Mouse (Mus musculus) heart, postnatal 10 days (tissue): Measurements from ENCODE around the gene Nufip2. TPM values are rescaled to one million over a fixed set of nuclear protein-coding genes. Genes with fewer than 3 reads are reported as not detected.

Source experiments
- DNase-seq, 2 experiments: peaks; one replicate each; pipeline ENCODE4 v3.0.0; 2021
- intact Hi-C: fragments of 180-260 bp; cut with DNase I; formaldehyde crosslinking; loops from one replicate; pipeline ENCODE4 v1.15.1; 2025
- total RNA-seq, 2 experiments: library from RNA; stranded (reverse); gene quantifications; 2 replicates each; pipeline ENCODE4 v1.2.3; 2021

The Nufip2 gene
- total RNA-seq, 2 experiments from 2014 or later, result 60.1 to 63.1 TPM

DNA sequence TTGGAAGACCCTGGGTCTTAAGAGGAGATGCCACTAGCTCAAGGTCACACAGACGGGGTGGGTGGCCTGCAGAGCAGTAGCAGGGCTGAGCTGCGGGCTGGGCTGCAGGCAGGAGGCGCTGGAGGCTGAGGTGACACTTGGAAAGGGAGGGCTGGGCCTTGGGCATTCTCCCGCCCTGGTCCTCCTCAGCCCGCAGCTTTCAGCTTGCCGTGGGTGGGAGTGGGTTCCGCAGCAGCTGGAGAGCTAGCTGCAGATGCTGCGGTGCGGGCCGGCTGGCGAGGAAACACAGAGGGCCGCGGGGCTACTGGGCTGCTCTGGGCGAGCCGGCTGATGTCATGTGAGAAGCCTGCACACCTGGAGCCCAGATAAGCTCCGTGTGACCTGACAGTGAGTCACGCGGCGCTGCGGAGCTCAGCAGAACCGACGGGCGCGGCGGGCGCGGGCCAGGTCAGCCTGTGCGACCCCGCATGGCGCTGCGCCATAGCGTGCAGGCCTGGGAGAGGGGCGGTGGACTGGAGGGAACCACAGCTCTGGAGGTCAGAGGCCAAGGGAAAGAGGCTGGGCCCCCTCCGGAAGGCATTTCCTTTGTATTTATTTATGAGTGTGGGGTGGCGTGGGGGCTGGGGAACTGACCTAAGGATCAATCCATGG lies 80.5 kb downstream of the Nufip2 start:
- intact Hi-C loops, result loop anchor here (2.0 kb wide), 1 partner anchor 18 kb away; no protein-coding TSS in a partner anchor
- peak; percentile 69 to 76 for DNase-seq

DNA sequence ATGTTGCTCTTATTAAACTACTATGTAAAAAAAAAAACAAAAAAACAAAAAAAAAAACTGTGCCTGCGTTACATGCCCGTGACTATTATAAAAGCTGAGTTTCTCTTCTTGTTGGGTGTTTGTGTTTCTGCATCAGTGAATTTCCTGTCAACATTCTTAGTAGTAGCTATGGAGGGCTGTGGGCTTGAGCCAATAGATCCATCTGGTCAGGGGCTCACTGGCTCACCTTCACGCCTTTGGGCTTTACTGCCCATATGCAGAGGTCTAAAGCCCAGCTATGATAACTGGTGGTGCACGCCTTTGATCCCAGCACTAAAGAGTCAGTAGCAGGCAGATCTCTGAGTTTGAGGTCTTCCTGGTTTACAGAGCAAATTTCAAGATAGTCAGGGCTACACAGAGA lies 83.5 kb downstream of the Nufip2 start:
- intact Hi-C loops, result no loop called here
- DNase-seq, result no peak

DNA sequence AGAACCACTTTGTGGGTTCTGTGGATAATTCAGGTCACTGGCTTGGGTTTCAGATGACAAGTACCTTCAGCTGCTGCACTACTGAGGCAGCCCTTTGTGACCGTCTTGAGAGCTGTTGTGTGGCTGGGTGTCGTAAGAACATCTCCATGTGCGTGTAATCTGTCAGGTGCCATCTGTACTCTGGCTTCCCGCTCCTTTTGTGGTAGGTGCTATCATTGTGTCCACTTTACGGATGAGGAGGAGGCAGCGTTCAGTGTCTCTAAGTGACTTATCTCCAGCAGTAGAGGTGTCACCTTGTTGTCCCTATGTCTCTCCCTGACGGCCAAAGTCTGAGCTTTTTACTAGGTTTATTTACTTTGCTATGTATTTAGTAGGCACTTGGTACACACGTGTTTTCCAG lies 84.4 kb downstream of the Nufip2 start:
- no peak for DNase-seq
- intact Hi-C loops, result no loop called here

DNA sequence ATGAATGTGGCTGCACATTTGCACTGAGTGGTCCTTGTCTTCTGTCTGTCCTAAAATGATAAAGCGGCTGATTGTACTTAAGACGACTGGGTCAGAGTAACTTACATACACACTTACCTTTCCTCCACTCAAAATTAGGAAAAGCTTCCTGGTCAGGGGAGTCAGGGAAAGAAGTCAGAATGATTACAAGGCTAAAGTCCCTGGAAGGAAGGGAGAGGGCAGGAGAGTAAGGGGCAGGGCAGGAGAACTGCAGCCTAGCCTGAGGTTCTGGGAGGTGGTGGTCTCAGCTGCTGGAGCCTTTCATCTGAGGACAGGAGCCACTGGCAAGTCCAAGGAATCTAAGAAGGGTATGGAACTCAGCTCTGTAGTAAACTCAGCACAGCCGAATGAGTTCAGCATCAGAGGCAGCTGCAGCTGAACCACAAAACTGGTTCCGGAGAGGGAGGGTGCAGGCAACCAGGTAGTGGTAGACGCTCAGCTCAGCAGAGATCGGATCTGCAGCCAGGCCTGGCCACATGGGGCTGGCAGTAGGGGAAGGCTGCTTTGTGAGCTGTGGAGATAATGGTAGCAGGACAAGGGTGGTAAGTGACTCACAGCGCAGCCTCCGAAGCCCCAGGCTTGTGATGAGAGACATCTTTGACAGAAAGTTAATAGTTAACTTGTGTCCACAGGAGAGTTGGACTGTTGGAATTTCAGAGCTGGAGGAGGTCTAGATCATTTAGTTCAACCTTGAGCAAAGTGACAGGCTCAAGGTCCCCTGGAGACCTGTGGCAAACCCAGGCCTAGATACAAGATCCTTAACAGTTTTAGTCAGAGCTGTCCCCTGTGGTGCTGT lies 86.1 kb downstream of the Nufip2 start:
- intact Hi-C loops, result no loop called here
- no peak for DNase-seq

DNA sequence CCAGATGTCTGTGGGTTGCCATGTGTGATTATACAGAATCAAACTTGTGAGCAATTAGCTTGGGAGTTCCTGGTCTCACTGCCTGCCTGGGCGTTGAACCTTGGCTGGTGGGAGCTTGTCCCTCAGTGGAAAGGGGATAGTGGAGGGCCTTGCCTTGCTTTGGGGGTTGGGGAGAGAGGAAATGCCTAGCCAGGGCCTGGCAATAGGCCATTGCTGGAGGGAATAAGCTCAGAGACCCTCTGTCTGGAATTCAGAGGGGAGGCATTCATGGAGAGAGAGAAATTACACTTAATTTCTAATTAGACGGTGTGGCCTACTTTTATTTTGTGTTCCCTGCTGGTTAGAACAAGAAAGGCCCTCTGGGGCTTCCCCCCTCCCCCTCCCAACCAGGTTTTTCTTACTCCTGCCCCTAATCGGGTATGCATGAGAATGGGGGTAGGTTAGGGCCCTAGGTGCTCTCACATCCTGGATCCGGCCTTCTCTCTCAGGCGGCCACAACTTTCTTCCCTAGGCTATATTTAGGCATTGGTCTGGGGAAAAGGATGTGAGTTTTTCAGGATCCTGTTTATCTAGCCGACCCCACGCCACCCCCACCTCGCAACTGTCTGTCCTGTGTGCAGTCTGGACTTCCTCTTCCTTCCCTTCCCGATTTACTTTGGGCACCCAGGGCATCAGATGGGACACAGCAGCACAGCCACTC lies 89.9 kb downstream of the Nufip2 start:
- DNase-seq, result peak in 1 of 2 experiments; percentile 27
- intact Hi-C loops, result no loop called here

DNA sequence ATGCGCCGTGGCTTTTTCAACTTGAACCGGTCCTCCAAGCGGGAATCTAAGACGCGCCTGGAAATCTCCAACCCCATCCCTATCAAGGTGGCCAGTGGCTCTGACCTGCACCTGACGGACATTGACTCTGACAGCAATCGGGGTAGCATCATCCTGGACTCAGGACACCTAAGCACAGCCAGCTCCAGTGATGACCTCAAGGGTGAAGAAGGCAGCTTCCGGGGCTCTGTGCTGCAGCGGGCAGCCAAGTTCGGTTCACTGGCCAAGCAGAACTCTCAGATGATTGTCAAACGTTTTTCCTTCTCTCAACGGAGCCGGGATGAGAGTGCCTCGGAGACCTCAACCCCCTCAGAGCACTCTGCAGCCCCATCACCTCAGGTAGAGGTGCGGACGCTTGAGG lies 91.5 kb downstream of the Nufip2 start:
- DNase-seq, result no peak
- intact Hi-C loops, result no loop called here

DNA sequence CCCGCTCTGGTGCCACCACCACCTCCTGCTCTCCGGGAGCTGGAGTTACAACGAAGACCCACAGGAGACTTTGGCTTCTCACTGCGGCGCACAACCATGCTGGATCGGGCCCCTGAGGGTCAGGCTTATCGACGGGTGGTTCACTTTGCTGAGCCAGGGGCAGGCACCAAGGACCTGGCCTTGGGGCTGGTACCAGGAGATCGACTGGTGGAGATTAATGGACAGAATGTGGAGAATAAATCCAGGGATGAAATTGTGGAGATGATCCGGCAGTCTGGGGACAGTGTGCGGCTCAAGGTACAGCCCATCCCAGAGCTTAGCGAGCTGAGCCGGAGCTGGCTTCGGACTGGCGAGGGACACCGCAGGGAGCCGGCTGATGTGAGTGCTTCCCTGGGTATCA lies 92.0 kb downstream of the Nufip2 start:
- intact Hi-C loops, result no loop called here
- no peak for DNase-seq

DNA sequence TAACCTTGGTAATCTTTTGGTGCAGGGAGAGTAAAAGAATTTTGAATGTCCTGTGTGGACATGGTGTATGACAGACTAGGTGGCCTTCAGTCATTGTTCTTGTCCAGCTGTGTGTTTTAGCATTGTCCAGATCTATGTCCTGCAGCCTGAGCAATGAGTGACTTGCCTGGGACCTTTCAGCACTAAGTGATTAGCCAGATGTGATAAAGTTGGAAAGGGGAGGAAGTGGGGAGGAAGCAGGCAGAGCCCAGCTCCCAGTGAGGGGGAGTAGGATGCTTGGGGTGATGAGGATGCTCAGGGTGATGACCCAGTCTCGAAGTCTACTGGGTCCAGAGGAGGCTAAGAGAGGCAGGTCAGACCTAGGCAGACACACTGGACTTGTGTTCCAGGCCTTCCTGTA lies 93.3 kb downstream of the Nufip2 start:
- DNase-seq, result peak in 1 of 2 experiments; percentile 51

DNA sequence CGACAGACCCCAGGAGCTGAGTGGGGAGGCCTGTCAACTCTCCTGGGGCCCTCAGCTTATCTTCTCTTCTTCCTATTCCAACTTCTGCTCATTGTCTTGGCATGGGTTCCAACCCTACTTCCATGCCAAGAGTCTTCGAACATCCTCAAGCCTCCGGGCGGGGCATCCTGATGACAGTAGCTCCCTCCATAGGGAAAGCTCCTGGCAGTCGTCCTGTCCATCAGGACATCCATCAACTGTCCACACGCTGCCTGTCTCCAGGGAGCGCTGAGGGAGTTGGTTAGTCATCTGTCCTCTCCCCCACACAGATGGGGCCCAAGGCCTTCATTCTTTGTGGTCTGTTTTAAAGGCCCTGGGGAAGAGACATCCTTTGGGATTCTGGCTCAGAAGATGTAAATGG lies 95.1 kb downstream of the Nufip2 start:
- intact Hi-C loops, result no loop called here
- peak in 1 of 2 experiments; percentile 46 for DNase-seq

More for the DNA sequence above, 93.3 kb downstream of the Nufip2 start:
- intact Hi-C loops, result no loop called here

DNA sequence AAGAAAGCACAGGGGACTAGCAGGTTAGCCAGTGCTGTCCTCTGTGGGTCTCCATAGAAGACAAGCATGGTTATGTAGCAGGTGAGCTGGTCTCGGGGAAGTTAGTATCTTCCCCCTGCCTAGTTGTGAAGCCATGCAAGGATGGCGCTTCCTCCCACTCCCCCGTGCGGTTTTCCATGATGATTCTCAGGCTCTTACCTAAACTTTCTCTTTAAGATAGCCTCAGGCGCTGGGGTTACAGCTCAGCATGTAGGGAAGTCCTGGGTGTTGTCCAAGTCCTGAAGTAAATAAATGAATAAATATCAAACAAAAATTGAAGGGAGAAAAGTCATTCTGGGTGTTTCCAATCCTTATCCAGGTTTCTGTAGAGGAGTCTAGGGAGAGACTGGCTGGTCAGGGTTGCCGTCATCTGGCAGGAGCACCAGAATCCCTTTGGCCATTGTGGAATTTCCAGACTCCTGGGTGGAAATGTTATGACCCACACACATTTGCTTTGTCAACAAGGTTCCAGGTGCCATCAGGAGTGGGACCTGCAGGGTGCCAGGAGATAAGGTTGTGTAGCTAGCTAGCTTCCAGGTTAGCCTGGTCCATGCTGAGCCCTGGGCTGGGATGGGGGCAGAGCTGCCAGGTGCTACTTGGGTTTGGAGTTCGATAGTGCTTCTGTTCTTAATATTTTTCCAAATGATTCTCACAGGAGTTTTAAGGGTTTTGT lies 96.3 kb downstream of the Nufip2 start:
- intact Hi-C loops, result no loop called here
- DNase-seq, result no peak

DNA sequence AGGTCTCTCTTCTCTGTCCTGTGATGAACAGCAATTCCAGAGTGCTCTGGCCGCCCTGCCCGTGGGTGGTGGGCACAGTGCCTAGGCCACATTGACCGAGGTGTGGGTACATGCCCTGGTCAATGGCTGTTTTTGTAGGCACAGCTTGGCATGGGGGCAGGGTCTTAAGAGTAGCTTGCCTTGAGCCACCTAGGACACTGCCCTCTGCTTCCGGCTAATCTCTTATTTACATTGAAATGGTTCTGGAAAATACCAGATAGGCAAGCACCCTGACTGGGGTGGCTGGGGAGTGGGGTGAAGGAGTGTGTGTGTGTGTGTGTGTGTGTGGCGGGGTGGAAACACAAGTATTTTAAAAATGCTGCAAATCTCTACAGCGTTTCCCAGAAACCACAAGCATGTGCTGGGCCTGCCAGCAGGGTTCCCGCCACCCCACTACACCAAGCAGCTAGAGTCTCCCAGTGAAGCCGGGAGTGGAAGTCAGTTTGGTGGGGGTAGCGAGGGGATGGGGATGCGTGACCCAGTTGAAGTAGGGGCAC lies 97.3 kb downstream of the Nufip2 start:
- intact Hi-C loops, result no loop called here
- DNase-seq, result no peak

DNA sequence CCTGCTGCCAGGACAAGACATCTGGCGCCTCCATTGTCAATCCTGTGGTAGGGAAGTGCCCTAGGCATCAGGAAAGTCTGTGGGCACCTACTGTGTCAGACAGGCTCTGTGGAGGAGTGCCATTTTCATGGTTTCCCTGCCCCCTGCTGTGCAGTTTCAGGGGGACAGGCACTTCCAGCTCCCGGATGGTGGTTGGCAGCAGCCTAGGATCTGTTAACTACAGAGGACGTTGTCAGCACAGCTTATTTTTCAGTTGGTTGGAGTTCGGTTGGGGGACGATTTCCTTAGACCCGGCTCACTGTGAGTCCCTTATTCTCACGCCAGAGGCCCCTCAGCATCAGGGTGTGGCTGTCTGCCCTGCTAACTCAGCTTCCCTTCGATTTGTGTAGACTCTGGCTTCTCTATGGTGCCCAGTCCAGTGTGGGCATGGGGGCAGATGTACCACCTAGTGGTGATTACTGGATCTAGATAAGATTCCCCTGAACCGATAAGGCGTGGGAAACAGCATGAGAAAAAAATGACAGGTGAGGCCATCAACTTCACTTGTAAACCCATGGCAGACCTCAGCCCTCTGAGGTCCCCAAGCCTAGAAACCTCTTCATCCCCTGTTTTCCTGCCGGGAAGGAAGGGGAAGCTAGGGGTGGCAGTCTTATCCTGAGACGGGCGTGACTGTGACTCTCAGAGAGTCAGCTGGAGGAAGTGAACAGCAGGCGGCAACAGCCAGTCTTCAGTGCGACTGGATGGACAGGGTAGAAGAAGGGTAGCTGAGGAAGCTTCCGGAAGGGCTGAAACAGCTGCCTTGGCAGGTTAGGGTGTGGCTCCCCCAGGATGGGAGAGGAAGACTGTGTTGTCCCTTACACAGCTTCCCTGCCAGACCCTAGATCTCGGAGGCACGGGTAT lies 98.0 kb downstream of the Nufip2 start:
- peak in 1 of 2 experiments; percentile 61 for DNase-seq

DNA sequence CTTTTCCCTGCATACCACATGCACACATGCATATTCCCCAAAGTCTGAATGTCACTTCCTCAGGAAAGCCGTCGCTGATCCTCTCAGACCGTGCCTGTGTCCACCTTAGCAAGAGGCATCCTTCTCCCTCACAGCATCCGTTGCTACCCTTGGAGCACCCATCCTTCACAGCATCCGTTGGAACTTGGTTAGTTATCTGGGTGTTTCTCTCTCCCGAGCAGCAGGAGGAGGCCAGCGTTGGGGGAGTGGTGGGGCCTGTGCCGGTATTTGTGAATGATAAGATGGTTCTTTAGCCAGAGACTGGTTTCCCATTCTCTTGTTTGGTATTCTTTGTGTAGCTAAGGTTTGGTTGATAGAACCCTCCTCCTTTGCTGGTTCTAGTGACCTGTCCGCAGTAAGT lies 98.9 kb downstream of the Nufip2 start:
- peak in 1 of 2 experiments; percentile 6 for DNase-seq
- intact Hi-C loops, result loop anchor here (2.0 kb wide), 1 partner anchor 18 kb away; no protein-coding TSS in a partner anchor

More for the DNA sequence above, 98.0 kb downstream of the Nufip2 start:
- intact Hi-C loops, result loop anchor here (2.0 kb wide), 1 partner anchor 17 kb away; no protein-coding TSS in a partner anchor

DNA sequence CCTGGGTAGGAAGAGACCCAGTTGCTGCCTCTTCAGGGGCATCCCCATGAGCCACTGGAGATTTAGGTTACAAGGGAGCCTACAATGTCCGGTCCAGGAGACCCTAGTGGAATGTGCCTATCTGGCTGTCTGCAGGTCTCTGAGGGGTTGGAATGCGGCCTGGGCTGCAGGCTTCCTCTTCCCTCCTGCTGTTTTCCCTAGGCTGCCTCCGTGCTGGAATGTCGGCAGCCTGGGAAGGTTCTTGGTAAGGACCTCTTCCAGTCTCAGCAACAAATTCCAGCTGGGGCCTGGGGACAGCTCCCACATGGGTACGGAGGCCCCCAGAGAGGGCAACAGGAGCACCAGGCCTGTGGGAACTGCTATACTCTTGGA lies 99.4 kb downstream of the Nufip2 start:
- peak; percentile 27 to 46 for DNase-seq
- intact Hi-C loops, result loop anchor here (2.0 kb wide), 1 partner anchor 19 kb away; no protein-coding TSS in a partner anchor

DNA sequence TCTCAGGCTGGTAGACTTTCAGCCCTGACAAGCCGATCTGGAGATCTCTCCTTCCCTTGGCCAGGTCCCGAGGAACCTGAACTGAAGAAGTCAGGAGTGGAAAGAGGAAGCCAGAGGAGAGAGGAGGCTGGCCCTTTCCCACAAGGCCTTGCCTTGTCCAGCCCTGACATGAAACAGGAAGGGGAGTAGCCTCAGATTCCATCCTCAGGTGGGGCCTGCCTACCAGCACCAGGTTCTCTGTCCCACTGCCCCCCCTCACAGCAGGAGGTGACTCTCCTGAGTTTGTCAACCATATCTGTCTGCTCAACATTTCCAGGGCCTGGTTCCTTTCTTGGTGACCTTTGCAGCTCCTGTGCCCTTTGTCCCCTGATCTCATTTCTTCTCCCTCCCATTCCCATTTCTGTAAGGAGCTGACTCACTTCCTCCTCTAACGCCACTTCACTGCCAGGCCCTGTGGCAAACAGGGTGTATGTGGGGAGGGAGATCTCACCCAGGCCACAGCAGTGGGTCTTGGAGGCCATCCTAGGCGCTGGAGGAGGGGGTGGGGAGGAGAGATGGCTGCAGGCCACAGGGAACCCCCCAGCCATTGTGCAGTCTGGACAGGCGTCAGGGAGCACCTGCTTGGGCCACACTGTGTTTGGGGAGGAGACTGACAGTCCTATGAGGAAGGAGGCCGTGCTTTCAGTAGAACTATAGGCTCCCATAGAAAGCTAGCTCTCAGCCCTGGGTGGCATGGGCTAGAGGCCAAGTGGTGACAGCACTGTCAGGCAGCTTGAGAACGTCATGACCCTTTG lies 100.0 kb downstream of the Nufip2 start:
- intact Hi-C loops, result loop anchor here (2.0 kb wide), 1 partner anchor 19 kb away; no protein-coding TSS in a partner anchor
- DNase-seq, result peak; percentile 68 to 71

DNA sequence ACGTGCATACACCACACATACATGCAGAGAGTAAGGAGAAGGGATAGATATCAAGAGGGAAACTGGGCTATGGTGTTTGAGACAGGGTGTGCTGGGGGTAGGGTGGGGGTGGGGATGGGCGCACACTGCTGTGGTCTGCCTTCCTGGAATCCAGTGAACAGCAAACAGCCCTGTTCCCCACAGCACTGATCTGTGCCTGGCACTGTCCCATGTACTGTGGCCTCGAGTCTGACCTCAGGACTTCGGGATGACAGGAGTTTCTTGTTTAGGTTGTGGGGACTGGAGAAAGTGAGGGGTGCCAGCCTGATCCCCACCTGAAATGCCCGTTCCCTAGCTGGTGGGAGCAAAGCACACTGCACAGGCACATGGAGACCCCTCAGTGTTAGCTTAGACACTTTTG lies 101.8 kb downstream of the Nufip2 start, which contains the start of gene Gm10277:
TSS of gene Gm10277 (minus strand) at position 41 of the 400 bp plus-strand sequence.
- no peak for DNase-seq
- intact Hi-C loops, result no loop called here

DNA sequence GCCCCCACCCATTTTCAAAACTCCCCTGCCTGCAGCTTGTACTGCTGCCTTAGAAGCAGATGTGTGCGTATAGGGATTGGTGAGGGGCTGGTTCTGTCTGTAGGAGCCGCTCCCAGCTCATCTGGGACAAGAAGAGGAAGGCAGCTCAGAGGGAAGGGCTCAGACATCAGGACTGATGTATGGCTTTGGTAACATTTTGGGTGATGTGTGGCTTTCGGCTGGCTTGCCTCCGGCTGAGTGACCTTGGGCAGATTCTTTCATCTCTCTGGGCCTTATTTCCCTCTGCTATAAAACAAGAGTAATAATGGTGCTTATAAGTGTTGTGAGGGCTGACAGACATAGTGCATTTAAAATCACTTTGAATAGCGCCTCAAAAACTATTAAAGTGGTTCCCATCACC lies 103.6 kb downstream of the Nufip2 start:
- no peak for DNase-seq
- intact Hi-C loops, result no loop called here

DNA sequence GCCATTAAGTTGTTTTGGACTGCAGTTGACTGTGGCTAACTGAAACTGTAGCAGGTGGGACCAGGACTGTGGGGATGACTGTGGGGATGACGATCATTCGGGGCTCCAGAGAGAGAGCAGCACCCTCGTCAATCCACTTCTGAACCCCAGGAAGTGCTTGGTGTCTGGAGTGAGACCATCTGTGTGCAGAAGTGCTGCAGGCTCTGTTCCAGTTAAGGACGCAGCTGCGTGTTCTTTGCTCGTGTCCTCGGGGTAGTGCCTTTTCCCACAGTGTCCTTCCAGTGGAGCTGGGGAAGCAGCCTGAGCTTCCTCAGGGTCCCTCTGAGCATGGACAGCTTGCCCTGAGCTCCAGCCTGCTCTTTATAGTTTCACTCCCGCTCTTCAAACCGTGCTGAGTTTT lies 104.3 kb downstream of the Nufip2 start:
- intact Hi-C loops, result loop anchor here (10.0 kb wide), 1 partner anchor 295 kb away; the partner anchor contains the start of gene Git1
- peak; percentile 23 to 25 for DNase-seq
